Mouse (Mus musculus): ENCODE results near the gene Stx16. TPM values are rescaled to one million over a fixed set of nuclear protein-coding genes. Genes with fewer than 3 reads are reported as not detected.

Stx16 gene
- total and polyA plus RNA-seq, 3 experiments = 17.1 to 20.3 (median 19.8) TPM

- WGBS = 16% methylated on average over 11 of the region's 11 CpGs
- intact Hi-C loops (cut with DNase I) = loop anchor here (5.0 to 10.0 kb wide), 2 partner anchors 219 to 397 kb away; partner anchors contain the start of gene Prelid3b
- Histone ChIP-seq H3K27ac (no peak overlapping the region), H3K79me2 (replicated peaks; ENCODE audit: control insufficient read depth, insufficient read depth, low read length) (0 out of 2 replicates have a peak, but pooled peaks cover 1% of the 10 kb centered on the region), H3K9ac (ENCODE audit: low read depth, low read length) (no peak overlapping the region), H3K4me1 (ENCODE audit: control insufficient read depth, insufficient read depth, low read length) (peaks cover 1% of the 10 kb centered on the region; the same call in 1 of the 2 replicates), H3K36me3 (ENCODE audit: control insufficient read depth, insufficient read depth, low read length) (no peaks in the 10 kb centered on the region), H3K27me3 (ENCODE audit: control insufficient read depth, insufficient read depth, low read length) (no peaks in the 10 kb centered on the region), H3K4me3 (no peak overlapping the region)
- TF ChIP-seq EP300 (IDR thresholded peaks at IDR 0.05; ENCODE audit: insufficient read depth, low read depth, low read length) (no peak), CTCF (IDR thresholded peaks at IDR 0.05) (no peak), POLR2A (IDR thresholded peaks at IDR 0.05; ENCODE audit: insufficient read depth, low read depth, low read length) (no peak)
- no peak for DNase-seq
Observed at GRCm38 (mm10) chr2:174077776-174078338, 1.7 kb downstream of the Stx16 start.

- H3K4me1 ChIP-seq (ENCODE audit: control insufficient read depth, insufficient read depth, low read length) = peaks cover 3% of the 10 kb centered on the region; the same call in 1 of the 2 replicates
- H3K27me3 ChIP-seq (ENCODE audit: control insufficient read depth, insufficient read depth, low read length) = no peaks in the 10 kb centered on the region
- H3K79me2 ChIP-seq (replicated peaks; ENCODE audit: control insufficient read depth, insufficient read depth, low read length) = peaks cover 9% of the 10 kb centered on the region
- WGBS = 77% methylated on average over 5 of the region's 5 CpGs
- H3K27ac ChIP-seq = no peak overlapping the region
- no peak overlapping the region for H3K9ac ChIP-seq (ENCODE audit: low read depth, low read length)
- no peaks in the 10 kb centered on the region for H3K36me3 ChIP-seq (ENCODE audit: control insufficient read depth, insufficient read depth, low read length)
- DNase-seq = no peak
- no peak for TF ChIP-seq EP300 (IDR thresholded peaks at IDR 0.05; ENCODE audit: insufficient read depth, low read depth, low read length)
- TF ChIP-seq CTCF (IDR thresholded peaks at IDR 0.05) = no peak
- TF ChIP-seq POLR2A (IDR thresholded peaks at IDR 0.05; ENCODE audit: insufficient read depth, low read depth, low read length) = no peak
- intact Hi-C loops (cut with DNase I) = no loop called here
- H3K4me3 ChIP-seq = no peak overlapping the region
Observed at GRCm38 (mm10) chr2:174081833-174082232, 5.7 kb downstream of the Stx16 start.

DNA sequence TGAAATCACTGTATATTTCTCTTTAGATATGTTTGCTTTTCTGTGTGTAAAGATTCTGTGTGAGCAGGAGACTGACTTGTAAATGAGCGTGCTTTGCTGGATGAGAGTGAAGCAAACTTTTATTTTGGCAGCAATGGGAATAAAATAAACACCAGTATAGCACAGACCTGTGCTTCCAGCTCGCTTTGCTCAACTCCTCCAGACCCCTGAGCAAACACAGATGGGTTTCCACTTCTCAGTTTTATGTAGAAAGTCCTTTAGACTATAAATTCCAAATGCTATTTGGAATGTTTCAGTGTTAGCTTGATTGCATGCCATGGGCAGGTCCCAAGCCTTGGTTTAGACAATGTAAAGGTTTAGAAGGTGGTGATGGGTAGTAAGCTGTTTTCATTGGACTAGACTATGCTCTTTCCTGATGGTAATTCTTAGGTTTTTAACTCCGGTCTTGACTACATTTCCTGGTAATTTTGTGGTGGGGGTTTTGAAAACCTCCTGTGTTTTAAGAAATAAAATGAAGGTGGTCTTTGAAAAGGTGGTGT lies 6.3 kb downstream of the Stx16 start:
- Histone ChIP-seq H3K4me3 (no peak overlapping the region), H3K27me3 (ENCODE audit: control insufficient read depth, insufficient read depth, low read length) (no peaks in the 10 kb centered on the region), H3K36me3 (ENCODE audit: control insufficient read depth, insufficient read depth, low read length) (no peaks in the 10 kb centered on the region), H3K9ac (ENCODE audit: low read depth, low read length) (no peak overlapping the region), H3K79me2 (replicated peaks; ENCODE audit: control insufficient read depth, insufficient read depth, low read length) (peaks cover 10% of the 10 kb centered on the region), H3K4me1 (ENCODE audit: control insufficient read depth, insufficient read depth, low read length) (peaks cover 2% of the 10 kb centered on the region; the same call in 1 of the 2 replicates), H3K27ac (no peak overlapping the region)
- 81% methylated on average over 3 of the region's 3 CpGs for WGBS
- no peak for DNase-seq
- intact Hi-C loops (cut with DNase I) = no loop called here
- no peak for TF ChIP-seq EP300 (IDR thresholded peaks at IDR 0.05; ENCODE audit: insufficient read depth, low read depth, low read length)
- no peak for TF ChIP-seq POLR2A (IDR thresholded peaks at IDR 0.05; ENCODE audit: insufficient read depth, low read depth, low read length)
- no peak for TF ChIP-seq CTCF (IDR thresholded peaks at IDR 0.05)

- DNase-seq = no peak
- Histone ChIP-seq H3K27me3 (ENCODE audit: control insufficient read depth, insufficient read depth, low read length) (no peaks in the 10 kb centered on the region), H3K27ac (no peak overlapping the region), H3K79me2 (replicated peaks; ENCODE audit: control insufficient read depth, insufficient read depth, low read length) (peaks cover 2% of the 10 kb centered on the region), H3K4me3 (no peak overlapping the region), H3K4me1 (ENCODE audit: control insufficient read depth, insufficient read depth, low read length) (no peaks in the 10 kb centered on the region), H3K9ac (ENCODE audit: low read depth, low read length) (no peak overlapping the region), H3K36me3 (ENCODE audit: control insufficient read depth, insufficient read depth, low read length) (no peaks in the 10 kb centered on the region)
- TF ChIP-seq EP300 (IDR thresholded peaks at IDR 0.05; ENCODE audit: insufficient read depth, low read depth, low read length) = no peak
- no peak for TF ChIP-seq POLR2A (IDR thresholded peaks at IDR 0.05; ENCODE audit: insufficient read depth, low read depth, low read length)
- no peak for TF ChIP-seq CTCF (IDR thresholded peaks at IDR 0.05)
- intact Hi-C loops (cut with DNase I) = no loop called here
- 94% methylated on average over 3 of the region's 3 CpGs for WGBS
Observed at GRCm38 (mm10) chr2:174095086-174095485, 19.0 kb downstream of the Stx16 start.

GRCm38 (mm10) chr2:174102399-174102798 lies 26.3 kb downstream of the Stx16 start:
- H3K27ac ChIP-seq = no peak overlapping the region
- H3K27me3 ChIP-seq (ENCODE audit: control insufficient read depth, insufficient read depth, low read length) = no peaks in the 10 kb centered on the region
- 92% methylated on average over 7 of the region's 7 CpGs for WGBS
- no peaks in the 10 kb centered on the region for H3K79me2 ChIP-seq (replicated peaks; ENCODE audit: control insufficient read depth, insufficient read depth, low read length)
- TF ChIP-seq EP300 (IDR thresholded peaks at IDR 0.05; ENCODE audit: insufficient read depth, low read depth, low read length) (no peak), CTCF (IDR thresholded peaks at IDR 0.05) (no peak), POLR2A (IDR thresholded peaks at IDR 0.05; ENCODE audit: insufficient read depth, low read depth, low read length) (no peak)
- intact Hi-C loops (cut with DNase I) = loop anchor here (5.0 kb wide), 1 partner anchor 515 kb away; no protein-coding TSS in a partner anchor
- H3K9ac ChIP-seq (ENCODE audit: low read depth, low read length) = no peak overlapping the region
- H3K4me3 ChIP-seq = no peak overlapping the region
- H3K36me3 ChIP-seq (ENCODE audit: control insufficient read depth, insufficient read depth, low read length) = no peaks in the 10 kb centered on the region
- no peaks in the 10 kb centered on the region for H3K4me1 ChIP-seq (ENCODE audit: control insufficient read depth, insufficient read depth, low read length)
- DNase-seq = no peak

DNA sequence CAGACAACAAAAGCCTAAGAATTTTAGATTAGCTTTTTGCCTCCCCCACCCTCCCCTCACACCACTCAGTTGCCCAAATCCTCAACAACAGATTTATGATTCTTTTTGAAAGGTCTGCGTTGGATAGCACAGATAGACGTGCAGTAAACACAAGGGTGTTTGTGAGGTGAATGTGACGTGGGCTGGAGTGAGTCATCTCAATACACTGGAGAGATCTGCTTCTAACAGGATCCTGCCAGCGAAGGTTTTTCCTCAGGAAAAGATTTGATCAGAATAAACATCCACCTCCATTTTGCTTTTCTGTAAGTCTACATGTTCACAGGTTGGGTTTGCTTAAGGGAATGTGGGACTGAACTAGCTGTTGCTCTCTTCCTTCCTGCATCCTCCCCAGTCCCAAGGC lies 27.4 kb downstream of the Stx16 start:
- intact Hi-C loops (cut with DNase I) = loop anchor here (5.0 kb wide), 1 partner anchor 516 kb away; no protein-coding TSS in a partner anchor
- no peaks in the 10 kb centered on the region for H3K27me3 ChIP-seq (ENCODE audit: control insufficient read depth, insufficient read depth, low read length)
- DNase-seq = no peak
- H3K27ac ChIP-seq = no peak overlapping the region
- H3K9ac ChIP-seq (ENCODE audit: low read depth, low read length) = no peak overlapping the region
- no peak overlapping the region for H3K4me3 ChIP-seq
- H3K4me1 ChIP-seq (ENCODE audit: control insufficient read depth, insufficient read depth, low read length) = no peaks in the 10 kb centered on the region
- WGBS = 73% methylated on average over 4 of the region's 4 CpGs
- TF ChIP-seq EP300 (IDR thresholded peaks at IDR 0.05; ENCODE audit: insufficient read depth, low read depth, low read length) = no peak
- TF ChIP-seq CTCF (IDR thresholded peaks at IDR 0.05) = no peak
- TF ChIP-seq POLR2A (IDR thresholded peaks at IDR 0.05; ENCODE audit: insufficient read depth, low read depth, low read length) = no peak
- H3K79me2 ChIP-seq (replicated peaks; ENCODE audit: control insufficient read depth, insufficient read depth, low read length) = no peaks in the 10 kb centered on the region
- no peaks in the 10 kb centered on the region for H3K36me3 ChIP-seq (ENCODE audit: control insufficient read depth, insufficient read depth, low read length)

All from heart, adult 2 months (tissue).